Mouse (Mus musculus): ENCODE measurements at regions not wholly inside any gene's neighbourhood (a gene's known extent, or its start where the extent isn't known, plus 50 kb on each side); places are given as distances from the start of the nearest gene placed in this dataset.

DNA sequence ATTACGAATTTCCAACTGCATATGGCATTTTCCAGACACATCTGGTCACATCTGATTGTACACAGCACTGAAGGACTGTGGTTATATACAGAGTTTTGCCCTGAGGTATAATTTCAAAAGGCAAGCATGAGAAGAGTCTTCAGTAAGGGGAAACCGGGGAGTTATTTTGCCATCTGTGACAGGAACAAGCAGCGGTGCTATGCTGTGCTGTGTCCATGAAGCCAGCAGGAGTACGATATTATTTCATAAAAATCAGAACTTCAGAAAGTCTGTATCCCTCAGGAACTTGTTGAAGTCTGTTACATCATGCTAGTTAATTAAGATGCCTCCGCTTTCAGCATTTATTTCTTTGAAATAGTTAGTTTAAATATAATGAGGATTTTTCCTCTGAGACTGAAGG is 163.7 kb downstream of the Calcrl start:
- DNase-seq (ENCODE audit: extremely low spot score, low read depth, low spot score), result no peak

DNA sequence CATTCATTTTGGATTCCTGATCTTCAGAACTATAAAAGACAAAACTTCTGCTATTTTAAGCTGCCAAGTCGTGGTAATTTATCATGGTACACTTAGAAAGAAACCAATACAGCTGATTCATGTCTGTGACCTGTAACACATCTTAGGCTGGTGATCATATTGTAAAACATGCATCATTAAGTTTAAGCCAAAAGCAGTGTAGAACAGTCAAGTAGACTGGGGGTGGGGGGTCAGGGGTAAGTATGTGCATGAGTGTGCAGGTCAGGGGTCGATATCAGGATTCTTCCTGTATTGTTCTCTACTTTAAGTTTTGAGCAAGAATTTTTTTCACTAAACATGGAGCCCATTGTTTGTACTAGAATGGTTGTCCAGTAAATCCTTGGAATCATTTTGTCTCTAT is 160.7 kb downstream of the Calcrl start:
- no peak for DNase-seq (ENCODE audit: extremely low spot score, low read depth, low spot score)

DNA sequence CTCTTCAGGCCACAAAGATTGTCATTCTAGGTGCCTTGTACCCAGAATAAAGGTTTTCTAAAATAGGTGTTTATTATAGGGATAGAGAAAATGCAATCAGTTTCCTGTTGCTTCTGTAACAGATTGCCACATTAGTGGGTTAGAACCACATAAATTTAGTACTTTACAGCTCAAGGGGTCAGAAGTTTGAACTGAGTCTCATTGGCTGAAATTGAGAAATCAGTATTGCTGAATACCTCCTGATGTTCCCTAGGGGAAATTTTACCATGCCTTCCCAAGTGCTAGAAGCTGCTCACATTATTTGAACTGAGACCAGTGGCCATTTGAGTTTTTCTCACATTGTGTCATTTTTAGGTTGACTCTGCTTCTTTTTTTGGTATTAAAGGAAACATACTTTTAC is 160.2 kb downstream of the Calcrl start:
- DNase-seq (ENCODE audit: extremely low spot score, low read depth, low spot score), result no peak

DNA sequence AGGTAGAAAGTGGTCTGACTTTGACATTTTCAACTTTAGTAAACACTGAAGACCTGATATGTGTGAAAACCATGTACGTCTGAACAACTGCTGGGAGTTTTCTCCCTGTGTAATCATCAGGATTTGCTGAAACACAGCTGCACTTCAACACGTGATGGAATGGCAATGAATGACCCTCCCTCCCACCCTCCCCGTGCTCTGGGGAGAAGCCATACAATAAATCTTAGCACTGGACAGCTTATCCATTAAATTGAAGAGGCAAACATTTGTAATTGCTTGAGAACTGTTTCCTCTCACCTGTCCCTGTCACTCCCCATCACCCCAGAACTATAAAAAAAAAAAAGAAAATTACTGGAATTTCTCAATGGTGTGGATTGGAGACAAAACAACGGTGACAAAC is 159.1 kb downstream of the Calcrl start:
- no peak for DNase-seq (ENCODE audit: extremely low spot score, low read depth, low spot score)

DNA sequence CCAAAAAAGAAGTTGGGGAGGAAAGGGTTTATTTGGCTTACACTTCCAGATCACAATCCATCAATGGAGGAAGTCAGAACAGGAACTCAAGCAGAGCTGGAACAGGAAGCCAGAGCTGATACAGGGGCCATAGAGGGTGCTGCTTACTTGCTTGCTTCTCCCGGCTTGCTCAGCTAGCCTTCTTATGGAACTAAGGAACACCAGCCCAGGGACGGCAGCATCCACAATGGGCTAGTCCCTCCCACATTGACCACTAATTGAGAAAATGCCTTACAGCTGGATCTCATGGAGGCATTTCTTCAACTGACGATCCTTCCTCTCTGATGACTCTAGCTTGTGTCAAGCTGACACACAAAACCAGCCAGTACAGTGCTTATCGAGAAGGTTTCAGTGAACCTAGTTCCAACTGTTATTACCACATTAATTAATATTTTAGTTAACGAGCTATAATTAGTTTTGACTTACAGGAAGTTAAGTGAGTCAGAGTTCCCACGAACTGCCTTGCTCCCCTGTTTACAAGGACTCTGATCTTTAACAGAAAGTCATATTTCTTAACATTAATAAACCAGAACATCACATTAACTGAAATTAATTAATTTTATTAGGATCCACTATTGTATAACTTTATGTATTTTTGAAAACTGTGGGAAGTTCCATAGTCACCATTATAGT is 158.2 kb downstream of the Calcrl start:
- no peak for DNase-seq (ENCODE audit: extremely low spot score, low read depth, low spot score)

DNA sequence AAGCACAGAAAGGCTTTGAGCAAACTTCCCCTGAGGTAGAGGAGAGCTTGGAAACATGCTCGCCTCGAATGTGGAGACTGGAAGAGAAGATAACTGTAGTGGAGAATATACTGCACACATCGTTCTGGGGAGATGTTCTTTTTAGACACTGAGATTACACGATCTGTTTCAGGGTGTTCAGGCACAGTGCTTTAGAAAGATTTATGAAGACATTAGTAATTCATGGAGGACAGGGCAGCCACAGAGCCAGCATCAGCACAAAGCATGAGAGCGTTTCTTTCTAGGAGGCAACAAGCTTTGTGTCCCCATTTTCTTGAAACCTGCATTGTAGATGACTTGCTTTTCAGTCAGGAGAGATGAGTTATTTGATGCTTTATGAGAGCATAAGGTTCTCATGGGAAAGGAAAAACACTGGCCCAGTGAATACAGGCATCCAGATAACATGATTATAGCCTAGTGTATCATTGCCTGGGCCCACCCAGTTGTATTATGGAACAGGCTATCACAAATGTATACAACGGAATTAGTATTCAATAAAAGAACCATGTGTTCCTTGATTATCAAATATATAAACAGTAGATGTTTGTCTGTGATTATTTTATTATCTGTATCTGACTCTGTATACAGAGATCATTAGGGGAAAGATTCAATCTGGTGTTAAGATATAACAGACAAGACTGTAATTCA is 151.0 kb downstream of the Calcrl start:
- DNase-seq (ENCODE audit: extremely low spot score, low read depth, low spot score), result no peak

DNA sequence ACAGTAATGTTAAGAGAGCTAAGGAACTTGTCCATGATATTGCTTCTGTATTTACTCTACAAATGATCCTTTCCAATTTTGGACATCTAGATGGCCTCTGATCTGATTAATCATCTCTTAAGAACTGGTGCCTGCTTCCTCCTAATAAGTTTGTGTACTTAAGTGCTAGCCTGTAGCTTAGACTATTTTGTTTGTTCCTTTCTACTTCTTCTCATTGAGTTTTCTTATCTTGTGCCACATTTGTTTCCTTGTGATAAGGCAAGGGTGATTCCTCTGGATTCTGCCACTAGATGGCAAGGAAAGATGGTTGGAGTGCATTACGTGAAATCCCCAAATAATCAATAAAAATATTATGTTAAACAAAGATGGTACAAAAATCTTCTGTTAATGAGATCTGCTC is 148.0 kb downstream of the Calcrl start:
- DNase-seq (ENCODE audit: extremely low spot score, low read depth, low spot score), result no peak

Measured in hindlimb bud, embryonic 11.5 days (tissue).